Mouse (Mus musculus) kidney, adult 8-10 months (tissue): Measurements from ENCODE around the gene Ubac2.

ENCODE experiments used
- DNase-seq, 2 experiments: peaks; one replicate each; pipeline ENCODE4 v3.0.0; 2022

The Ubac2 gene

GRCm38 (mm10) chr14:121983009-121983933 is 104.9 kb downstream of the Ubac2 start:
- peak in 1 of 2 experiments; percentile 31 for DNase-seq

GRCm38 (mm10) chr14:121985477-121985876 is 107.1 kb downstream of the Ubac2 start:
- no peak for DNase-seq

- DNase-seq: no peak
These were observed 107.6 kb downstream of the Ubac2 start for GRCm38 (mm10) chr14:121986028-121986427.

- no peak for DNase-seq
These were observed 108.9 kb downstream of the Ubac2 start for GRCm38 (mm10) chr14:121987287-121987686.

GRCm38 (mm10) chr14:121987691-121988090 is 109.3 kb downstream of the Ubac2 start:
- DNase-seq: no peak

GRCm38 (mm10) chr14:121989331-121989730 is 110.9 kb downstream of the Ubac2 start:
- peak; percentile 31 to 38 for DNase-seq

- no peak for DNase-seq
These were observed 111.4 kb downstream of the Ubac2 start for GRCm38 (mm10) chr14:121989869-121990268.

- no peak for DNase-seq
These were observed 112.5 kb downstream of the Ubac2 start for GRCm38 (mm10) chr14:121990897-121991296.

GRCm38 (mm10) chr14:121991921-121992320 is 113.5 kb downstream of the Ubac2 start:
- DNase-seq: no peak

GRCm38 (mm10) chr14:121992395-121993280 is 114.2 kb downstream of the Ubac2 start:
- no peak for DNase-seq

GRCm38 (mm10) chr14:121993616-121994015 is 115.2 kb downstream of the Ubac2 start:
- DNase-seq: no peak

- no peak for DNase-seq
These were observed 115.8 kb downstream of the Ubac2 start for GRCm38 (mm10) chr14:121994171-121994700.

GRCm38 (mm10) chr14:121994846-121995556 is 116.6 kb downstream of the Ubac2 start:
- no peak for DNase-seq

- no peak for DNase-seq
These were observed 117.1 kb downstream of the Ubac2 start for GRCm38 (mm10) chr14:121995557-121995870.

- DNase-seq: peak; percentile 76 to 85
These were observed 118.4 kb downstream of the Ubac2 start for GRCm38 (mm10) chr14:121996786-121997185.

- peak in 1 of 2 experiments; percentile 22 for DNase-seq
These were observed 121.0 kb downstream of the Ubac2 start for GRCm38 (mm10) chr14:121999455-121999854.

- DNase-seq: peak in 1 of 2 experiments; percentile 12
These were observed 122.1 kb downstream of the Ubac2 start for GRCm38 (mm10) chr14:122000346-122001105.

- DNase-seq: no peak
These were observed 123.8 kb downstream of the Ubac2 start for GRCm38 (mm10) chr14:122002224-122002623.

GRCm38 (mm10) chr14:122003812-122004211 is 125.4 kb downstream of the Ubac2 start:
- DNase-seq: no peak

GRCm38 (mm10) chr14:122008261-122008660 is 129.8 kb downstream of the Ubac2 start:
- DNase-seq: no peak

GRCm38 (mm10) chr14:122009502-122009901 is 131.1 kb downstream of the Ubac2 start:
- no peak for DNase-seq

- no peak for DNase-seq
These were observed 131.9 kb downstream of the Ubac2 start for GRCm38 (mm10) chr14:122010301-122010700.
